Mouse (Mus musculus) liver, postnatal 0 days (tissue): ENCODE data around the gene Asic4.

Experiments
- CTCF ChIP-seq: sonication (generic); IDR thresholded peaks from 2 replicates; pipeline ENCODE4 v1.5.1; 2016; ENCODE audit warnings: antibody characterized with exemption, low read depth
- EP300 ChIP-seq: IDR thresholded peaks from 2 replicates; pipeline ENCODE4 v1.6.1; 2016; ENCODE audit warnings: antibody characterized with exemption, low read depth, mild to moderate bottlenecking

GRCm38 (mm10) chr1:75486561-75486960 lies 36.3 kb downstream of the Asic4 start:
- TF ChIP-seq CTCF (no peak), EP300 (no peak)
